ENCODE assay signal across 23 mouse cellular contexts in the genomic region with DNA sequence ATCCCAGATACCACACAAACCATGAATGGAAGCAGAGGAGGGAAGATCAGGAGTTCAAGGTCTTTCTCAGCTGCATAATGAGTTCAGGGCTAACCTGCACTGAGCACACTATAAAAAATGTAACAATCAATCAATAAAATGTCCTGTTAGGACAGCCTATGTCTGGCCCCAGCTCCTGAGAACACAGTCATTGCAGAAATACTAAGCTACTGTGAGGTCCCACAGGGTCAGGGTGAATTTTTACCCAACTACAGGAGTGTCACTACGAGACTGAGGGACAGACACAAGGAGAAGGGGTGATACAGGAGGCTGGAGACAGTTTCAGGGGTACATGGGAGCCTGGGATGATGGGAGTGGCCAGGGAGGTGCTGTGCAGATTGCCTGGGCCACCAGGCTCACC.
"Had no signal": no experiment of that assay in that cellular context is flagged by ENCODE, and none has a peak within 500 bp of the region (broad histone marks: within the 10 kb centered on the region; RNA-seq: fewer than 3 reads in every experiment).

No protein-coding gene starts in this region.

- H3K4me2 ChIP-seq: heart, embryonic 12.5 days; hindbrain, embryonic 13.5 days; hindbrain, embryonic 15.5 days; kidney, embryonic 15.5 days; limb, embryonic 13.5 days; limb, embryonic 15.5 days; liver, embryonic 15.5 days had no signal

- H3K4me1 ChIP-seq: hindbrain, embryonic 15.5 days had no signal

- H3K27me3 ChIP-seq: heart, embryonic 12.5 days; hindbrain, embryonic 13.5 days; hindbrain, embryonic 15.5 days; kidney, embryonic 15.5 days; limb, embryonic 13.5 days; limb, embryonic 15.5 days; liver, embryonic 15.5 days had no signal

- H3K27ac ChIP-seq: heart, adult 2 months; hindbrain, embryonic 13.5 days; hindbrain, embryonic 15.5 days; hindbrain, postnatal 0 days; kidney, embryonic 15.5 days; kidney, postnatal 0 days; limb, embryonic 13.5 days; limb, embryonic 15.5 days had no signal

- H3K9ac ChIP-seq: hindbrain, embryonic 15.5 days; kidney, embryonic 15.5 days; limb, embryonic 13.5 days; limb, embryonic 15.5 days; liver, embryonic 15.5 days had no signal

- H3K9me3 ChIP-seq: heart, embryonic 12.5 days; hindbrain, embryonic 13.5 days; hindbrain, embryonic 15.5 days; kidney, embryonic 15.5 days; limb, embryonic 13.5 days; limb, embryonic 15.5 days; liver, embryonic 15.5 days had no signal

- DNase-seq: gastrocnemius, postnatal 14 days; gastrocnemius, postnatal 36 days; heart, adult 11 months; heart, adult 2 months; heart, postnatal 10 days; kidney, adult 11 months; kidney, adult 2 months; kidney, adult 9 months; kidney, postnatal 14 days; kidney, postnatal 36 days; layer of hippocampus, adult 9-11 months; layer of hippocampus, postnatal 36 days; left cerebral cortex, postnatal 4 days had no signal

- H3K4me3 ChIP-seq: heart, adult 2 months; heart, embryonic 12.5 days; hindbrain, embryonic 13.5 days; hindbrain, embryonic 15.5 days; kidney, embryonic 15.5 days; limb, embryonic 13.5 days; limb, embryonic 15.5 days; liver, embryonic 15.5 days had no signal

- ATAC-seq: hindbrain, postnatal 0 days; intestine, embryonic 16.5 days had no signal
